Mouse (Mus musculus) layer of hippocampus, postnatal 25 days (tissue): ENCODE results near the gene Cadps. TPM values are rescaled to one million over a fixed set of nuclear protein-coding genes. Genes with fewer than 3 reads are reported as not detected.

Source experiments
- DNase-seq, 2 experiments: peaks; one replicate each; pipeline ENCODE4 v3.0.0; 2022; ENCODE audit warnings: mixed read lengths in 2 of 2, low spot score in 1 of 2; ENCODE audit errors: extremely low spot score in 1 of 2
- total RNA-seq, 2 experiments: library from RNA; stranded (reverse); gene quantifications; 2 replicates each; pipeline ENCODE4 v1.2.3; 2021

The Cadps gene
- total RNA-seq, 2 experiments from 2014 or later: 212 to 235 TPM

DNA sequence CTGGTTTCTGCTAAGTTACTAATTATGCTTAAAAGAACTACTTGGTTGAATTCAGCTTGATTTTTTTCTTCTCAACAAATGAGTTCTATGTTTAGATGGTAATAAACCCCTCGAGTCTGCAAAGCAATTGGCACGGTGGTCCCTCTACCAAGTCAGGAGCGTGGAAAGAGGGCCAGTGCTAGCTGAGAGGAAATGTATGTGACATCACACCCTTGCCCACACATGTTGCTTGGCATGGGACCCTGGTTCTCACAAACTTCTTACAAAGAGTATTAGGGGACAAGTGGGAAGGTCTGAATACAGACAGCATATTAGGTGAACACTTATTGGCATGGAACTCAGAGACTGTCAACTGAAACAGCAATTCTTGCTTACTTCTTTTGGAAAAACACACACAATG lies 418.2 kb downstream of the Cadps start:
- no peak for DNase-seq

- DNase-seq: no peak
Observed at GRCm38 (mm10) chr14:12404052-12404451, 418.8 kb downstream of the Cadps start.

DNA sequence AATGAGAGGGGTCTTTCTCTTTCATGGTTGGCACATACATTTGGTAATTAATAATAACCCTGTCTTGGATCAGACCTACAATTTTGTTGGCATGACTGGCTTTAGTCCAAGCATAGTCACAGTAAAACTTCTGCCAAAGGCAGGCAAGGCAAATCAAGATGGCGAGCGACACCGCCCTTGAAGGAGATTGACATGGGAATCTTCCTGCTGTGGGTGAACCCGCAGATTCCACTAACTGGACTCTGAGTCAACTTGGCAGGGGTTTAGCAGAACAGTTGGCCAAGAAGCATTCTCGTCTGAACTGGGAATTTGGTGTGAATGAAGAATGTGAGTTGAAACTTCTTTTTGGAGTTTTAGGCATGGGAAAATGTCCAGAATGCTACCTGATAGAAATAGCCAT lies 422.8 kb downstream of the Cadps start:
- no peak for DNase-seq

GRCm38 (mm10) chr14:12397561-12397960 lies 425.3 kb downstream of the Cadps start:
- DNase-seq: no peak

GRCm38 (mm10) chr14:12394318-12394717 lies 428.6 kb downstream of the Cadps start:
- no peak for DNase-seq

DNA sequence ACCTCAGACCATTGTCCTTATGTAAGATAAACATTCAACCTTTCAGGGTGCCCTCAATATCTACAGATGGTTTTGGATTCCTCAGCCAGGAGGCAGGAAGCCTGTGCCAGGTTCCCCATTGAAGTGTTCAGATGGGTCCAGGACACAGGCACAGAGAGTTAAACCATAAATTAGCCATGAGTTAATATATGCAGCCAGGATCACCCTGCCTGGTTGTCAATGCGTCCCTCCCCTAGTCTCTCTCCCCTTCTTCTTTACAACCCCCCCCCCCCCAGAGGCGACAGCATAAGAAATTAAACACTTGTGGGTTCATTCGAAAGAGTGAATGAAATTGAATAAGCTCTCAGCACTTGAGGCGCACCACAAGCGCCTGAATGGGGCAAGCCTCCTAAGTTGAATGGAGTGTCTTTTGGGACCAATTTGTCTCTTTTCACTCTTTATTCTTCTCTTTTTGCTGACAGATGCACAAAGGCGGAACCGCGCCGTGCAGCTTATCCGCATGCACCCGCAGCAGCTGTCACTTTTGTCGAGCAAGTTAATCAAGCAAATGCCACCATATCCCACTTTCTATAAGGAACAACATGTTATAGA lies 429.5 kb downstream of the Cadps start:
- no peak for DNase-seq

GRCm38 (mm10) chr14:12391167-12391566 lies 431.7 kb downstream of the Cadps start:
- no peak for DNase-seq

DNA sequence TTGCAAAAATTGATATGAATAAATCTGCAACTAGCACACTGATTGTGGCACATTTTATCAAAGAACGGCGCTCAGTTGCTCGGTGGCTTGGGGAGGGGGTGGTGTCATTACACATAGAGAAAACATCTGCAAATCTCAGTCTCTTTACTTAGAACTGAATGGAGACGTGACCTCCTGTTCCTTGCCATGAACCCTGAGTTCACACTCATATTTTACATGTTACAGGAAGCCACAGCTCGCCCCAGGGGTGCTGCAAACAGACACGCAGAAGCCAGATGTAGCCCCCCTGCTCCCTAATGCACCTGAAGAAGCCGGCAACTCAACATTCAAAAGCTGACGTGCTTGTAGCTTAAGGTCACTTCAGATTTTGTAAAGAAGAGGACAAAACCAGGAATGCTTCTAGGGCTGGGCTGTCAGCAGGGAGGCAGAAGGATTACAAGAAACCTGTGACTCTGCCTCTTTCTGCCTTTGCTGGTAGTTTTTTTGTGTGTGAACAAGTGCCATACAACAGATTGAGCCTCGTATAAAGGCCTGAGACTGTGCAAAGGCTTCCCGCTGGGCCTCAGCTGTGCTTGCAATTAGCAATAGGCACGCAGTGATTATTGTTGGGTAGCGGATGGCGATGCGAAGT lies 434.0 kb downstream of the Cadps start:
- DNase-seq: no peak

GRCm38 (mm10) chr14:12388192-12388795 lies 434.6 kb downstream of the Cadps start:
- no peak for DNase-seq

DNA sequence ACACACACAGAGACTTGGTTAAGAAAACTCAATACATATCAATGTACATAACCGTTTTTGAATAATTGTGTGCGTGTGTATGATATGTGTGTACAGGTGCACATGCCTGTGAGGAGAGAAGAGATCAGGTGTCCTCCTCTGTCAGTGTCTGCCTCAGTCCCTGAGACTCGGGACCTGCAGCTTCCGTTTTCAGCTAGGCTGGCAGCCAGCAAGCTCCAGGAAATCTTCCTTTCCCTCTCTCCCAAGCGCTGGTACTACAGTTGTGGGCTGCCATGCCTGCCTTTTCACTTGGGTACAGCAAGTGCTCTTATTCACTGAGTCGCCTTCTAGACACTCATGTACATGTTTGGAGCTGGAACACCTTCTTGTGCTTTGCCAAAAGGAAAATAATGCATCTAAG lies 435.7 kb downstream of the Cadps start:
- no peak for DNase-seq

GRCm38 (mm10) chr14:12377883-12378282 lies 445.0 kb downstream of the Cadps start:
- no peak for DNase-seq

DNA sequence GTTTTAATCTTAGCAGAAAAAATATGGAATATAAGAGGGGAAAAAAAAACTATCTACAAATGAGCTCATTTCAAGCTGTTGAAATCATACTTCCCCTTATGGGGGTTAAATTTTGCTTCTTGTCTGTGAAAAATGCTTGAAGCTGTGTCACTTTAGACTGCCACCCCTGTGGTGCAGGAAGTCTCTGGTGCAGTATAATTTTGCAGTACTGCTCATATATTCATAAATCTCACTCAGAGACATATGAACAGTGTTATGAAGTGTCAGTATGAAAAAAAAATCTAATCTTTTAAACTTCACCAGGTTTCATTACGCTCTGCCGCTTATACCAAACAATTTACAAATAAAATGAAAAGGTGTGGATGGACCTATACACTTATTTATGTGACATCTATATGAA lies 445.6 kb downstream of the Cadps start:
- DNase-seq: no peak

GRCm38 (mm10) chr14:12375451-12375850 lies 447.4 kb downstream of the Cadps start:
- no peak for DNase-seq

DNA sequence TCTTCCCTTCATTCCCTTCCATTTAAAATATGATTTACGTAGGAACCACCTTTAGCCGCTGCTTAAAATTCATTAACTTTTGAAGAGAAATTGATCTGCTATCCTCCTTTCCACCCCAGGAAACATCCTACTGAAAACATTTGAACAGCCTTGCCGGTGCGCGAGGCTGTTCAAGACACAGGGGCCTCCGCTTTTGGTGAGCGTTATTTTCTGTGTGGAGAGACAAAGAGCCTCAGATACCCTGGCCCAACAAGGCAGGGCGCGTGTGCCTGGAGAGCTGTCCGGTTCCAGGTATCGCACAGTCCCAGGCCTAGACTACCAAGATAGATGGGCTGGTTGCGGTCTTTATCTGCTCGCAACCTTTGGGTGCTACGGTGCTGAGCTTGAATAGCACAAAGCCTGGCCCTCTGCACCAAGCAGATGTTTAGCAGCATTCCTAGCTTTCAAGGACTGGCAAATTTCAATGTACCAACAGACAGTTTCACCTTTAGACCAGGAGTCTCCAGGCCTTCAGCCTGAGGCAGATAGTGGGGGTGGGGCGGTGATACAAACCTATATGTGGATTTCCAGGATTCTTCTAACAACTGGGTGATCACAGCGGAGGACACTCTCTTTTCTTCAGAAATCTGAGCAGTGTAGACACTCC lies 472.5 kb downstream of the Cadps start:
- no peak for DNase-seq

DNA sequence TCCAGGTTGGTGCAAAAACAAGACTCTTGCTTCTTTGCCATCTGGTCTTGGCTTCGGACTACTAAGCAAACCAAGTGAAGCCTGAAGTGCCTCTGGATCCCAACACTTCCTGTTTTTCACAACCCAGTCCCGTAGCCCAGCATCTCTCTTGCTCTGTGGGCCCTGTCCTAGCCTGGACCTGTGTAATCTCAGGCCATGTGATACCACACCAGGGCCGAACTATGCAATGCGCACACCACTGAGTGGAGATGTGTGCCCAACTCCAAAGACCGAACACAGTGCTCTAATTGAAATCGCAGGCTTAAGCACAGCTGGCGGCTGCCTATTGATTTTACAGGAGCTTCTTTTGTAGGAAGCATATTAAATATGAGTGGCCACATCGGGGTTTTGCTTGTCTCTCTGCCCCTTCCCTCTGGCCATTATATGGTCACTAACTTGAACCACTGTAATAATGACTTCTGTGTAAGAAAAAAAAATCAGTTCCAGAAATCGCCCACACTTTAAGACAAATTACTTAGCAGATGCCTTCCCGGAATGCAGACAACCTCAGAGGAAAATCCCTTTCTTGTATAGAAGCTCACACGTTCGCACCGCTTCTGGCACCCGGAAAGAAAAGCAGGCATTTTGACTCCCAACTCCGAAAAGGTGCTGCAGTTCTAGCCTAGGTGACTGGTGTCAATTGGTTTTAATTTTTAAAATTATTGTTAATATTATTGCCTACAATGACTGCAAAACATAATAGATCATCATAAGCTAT lies 473.4 kb downstream of the Cadps start:
- DNase-seq: no peak

DNA sequence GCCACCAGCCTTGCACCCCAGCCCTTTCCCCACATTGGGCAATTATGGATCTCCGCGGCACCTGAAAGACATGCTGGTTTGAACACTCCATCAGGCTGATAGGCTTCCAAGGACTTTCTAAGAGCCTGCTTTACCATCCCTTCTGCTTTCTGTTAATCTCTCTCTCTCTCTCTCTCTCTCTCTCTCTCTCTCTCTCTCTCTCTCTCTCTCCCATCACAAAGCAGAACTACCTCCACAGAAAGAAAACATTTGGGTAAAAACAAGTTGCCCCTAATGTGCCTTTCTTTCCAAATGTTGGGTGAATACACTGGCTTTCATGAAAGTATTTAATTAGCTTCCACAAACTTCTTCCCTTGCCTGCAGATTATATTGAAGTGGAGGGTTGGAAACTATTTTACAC lies 474.8 kb downstream of the Cadps start, which contains the start of gene Fezf2:
TSS of gene Fezf2 (minus strand) at position 101 of the 400 bp plus-strand sequence.
- DNase-seq: no peak

DNA sequence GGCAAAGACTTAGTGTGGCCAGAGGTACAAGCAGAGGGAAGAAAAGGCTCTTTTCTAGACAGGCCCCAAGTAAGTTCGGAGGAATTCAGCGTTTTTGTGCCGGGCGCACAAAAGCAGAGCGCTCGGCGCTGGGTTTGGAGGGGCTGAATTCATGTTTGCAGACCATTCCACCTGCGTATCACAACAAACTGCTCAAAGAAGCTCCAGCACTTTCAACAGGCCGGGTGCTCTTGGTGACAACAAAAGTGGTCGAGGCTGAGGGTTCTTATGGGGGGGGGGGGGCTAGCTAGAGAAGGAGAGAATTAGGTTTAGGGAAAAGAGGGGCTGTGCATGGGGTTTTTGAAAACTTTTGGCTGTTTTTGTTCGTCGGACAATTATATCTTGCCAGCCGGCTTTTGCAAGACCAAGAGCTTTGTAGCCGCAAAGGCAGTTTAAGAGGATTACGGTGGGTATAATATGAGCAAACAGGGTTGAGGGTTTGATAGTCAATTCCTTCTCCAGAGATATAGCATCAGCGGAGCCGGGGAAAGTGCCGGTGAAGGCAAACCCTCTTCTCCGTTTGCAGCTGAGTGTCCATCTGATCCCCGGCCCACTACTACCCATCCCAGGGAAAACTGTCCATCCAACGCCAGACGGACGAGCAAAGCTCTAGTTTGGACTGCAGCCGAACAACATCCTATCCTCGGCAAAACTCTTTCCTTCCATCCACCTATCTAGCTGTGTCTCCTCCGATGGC lies 475.8 kb downstream of the Cadps start:
- no peak for DNase-seq

GRCm38 (mm10) chr14:12346011-12346864 lies 476.6 kb downstream of the Cadps start:
- peak in 1 of 2 experiments; percentile 38 for DNase-seq

GRCm38 (mm10) chr14:12345241-12345921 lies 477.5 kb downstream of the Cadps start:
- DNase-seq: peak; percentile 35 to 36
